Mouse (Mus musculus): Measurements from ENCODE around the gene Hpgds. TPM values are rescaled to one million over a fixed set of nuclear protein-coding genes. Genes with fewer than 3 reads are reported as not detected.

Gene Hpgds
- polyA plus RNA-seq, 1 experiment from 2014 or later = 1.4 TPM

GRCm38 (mm10) chr6:65132376-65132775 lies 12.3 kb downstream of the Hpgds start:
- no peak overlapping the region for H3K4me3 ChIP-seq
- no peak overlapping the region for H3K27ac ChIP-seq
- no peaks in the 10 kb centered on the region for H3K27me3 ChIP-seq (ENCODE audit: insufficient read depth, poor library complexity, severe bottlenecking)
- H3K36me3 ChIP-seq = no peaks in the 10 kb centered on the region
- H3K4me1 ChIP-seq = no peaks in the 10 kb centered on the region
- no peak for DNase-seq (ENCODE audit: low spot score)
- H3K9me3 ChIP-seq = no peaks in the 10 kb centered on the region
- 66% methylated on average over 6 of the region's 6 CpGs for WGBS

GRCm38 (mm10) chr6:65126074-65126726 lies 18.5 kb downstream of the Hpgds start:
- H3K36me3 ChIP-seq = no peaks in the 10 kb centered on the region
- 35% methylated on average over 2 of the region's 2 CpGs for WGBS
- no peak overlapping the region for H3K27ac ChIP-seq
- no peak overlapping the region for H3K4me3 ChIP-seq
- H3K4me1 ChIP-seq = no peaks in the 10 kb centered on the region
- H3K27me3 ChIP-seq (ENCODE audit: insufficient read depth, poor library complexity, severe bottlenecking) = no peaks in the 10 kb centered on the region
- no peaks in the 10 kb centered on the region for H3K9me3 ChIP-seq
- DNase-seq (ENCODE audit: low spot score) = no peak

DNA sequence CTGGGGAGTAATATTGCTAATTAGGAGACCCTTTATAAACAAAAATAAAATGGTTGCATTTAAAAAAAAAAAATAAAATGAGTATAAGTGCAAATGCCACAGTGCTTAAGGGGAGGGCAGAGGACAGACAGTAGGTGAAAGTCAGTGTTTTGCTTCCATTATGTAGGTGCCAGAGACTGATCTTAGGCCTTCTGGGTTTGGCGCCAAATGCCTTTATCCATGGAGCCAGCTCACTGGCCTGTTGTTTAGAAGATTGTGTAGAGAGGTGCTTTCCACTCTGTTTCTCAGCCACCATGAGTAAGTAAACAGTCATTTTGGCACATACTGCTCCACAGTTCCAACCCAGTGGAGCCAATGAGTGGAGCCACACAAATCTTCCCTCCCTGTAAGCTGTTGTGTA lies 27.2 kb downstream of the Hpgds start:
- no peak for DNase-seq (ENCODE audit: low spot score)
- Histone ChIP-seq H3K36me3 (peaks cover 50% of the 10 kb centered on the region), H3K27ac (no peak overlapping the region), H3K27me3 (ENCODE audit: insufficient read depth, poor library complexity, severe bottlenecking) (no peaks in the 10 kb centered on the region), H3K4me1 (no peaks in the 10 kb centered on the region), H3K4me3 (no peak overlapping the region), H3K9me3 (no peaks in the 10 kb centered on the region)
- WGBS = 81% methylated on average over 1 of the region's 1 CpGs

GRCm38 (mm10) chr6:65114902-65115301 lies 29.8 kb downstream of the Hpgds start:
- Histone ChIP-seq H3K27ac (no peak overlapping the region), H3K4me3 (no peak overlapping the region), H3K36me3 (peaks cover 73% of the 10 kb centered on the region), H3K27me3 (ENCODE audit: insufficient read depth, poor library complexity, severe bottlenecking) (no peaks in the 10 kb centered on the region), H3K9me3 (no peaks in the 10 kb centered on the region), H3K4me1 (no peaks in the 10 kb centered on the region)
- 86% methylated on average over 2 of the region's 2 CpGs for WGBS
- no peak for DNase-seq (ENCODE audit: low spot score)

- Histone ChIP-seq H3K4me1 (no peaks in the 10 kb centered on the region), H3K4me3 (no peak overlapping the region), H3K9me3 (no peaks in the 10 kb centered on the region), H3K27me3 (ENCODE audit: insufficient read depth, poor library complexity, severe bottlenecking) (no peaks in the 10 kb centered on the region), H3K27ac (no peak overlapping the region), H3K36me3 (peaks cover 44% of the 10 kb centered on the region)
- DNase-seq (ENCODE audit: low spot score) = no peak
- WGBS = 90% methylated on average over 1 of the region's 1 CpGs
Measured at GRCm38 (mm10) chr6:65079139-65079538, 65.6 kb downstream of the Hpgds start.

- Histone ChIP-seq H3K9me3 (no peaks in the 10 kb centered on the region), H3K27me3 (ENCODE audit: insufficient read depth, poor library complexity, severe bottlenecking) (no peaks in the 10 kb centered on the region), H3K27ac (no peak overlapping the region), H3K36me3 (peaks cover 62% of the 10 kb centered on the region), H3K4me1 (no peaks in the 10 kb centered on the region), H3K4me3 (no peak overlapping the region)
- no peak for DNase-seq (ENCODE audit: low spot score)
- 84% methylated on average over 2 of the region's 2 CpGs for WGBS
Measured at GRCm38 (mm10) chr6:65075201-65075600, 69.5 kb downstream of the Hpgds start.

Other genes with a start within 250 kb of the Hpgds start
- 56.3 and 67.1 TPM in 2 replicates for gene Smarcad1, start 102.3 kb downstream of the Hpgds start, polyA plus RNA-seq (2016; fragmentation: Nextera tagmentation; extraction: Ambion mirVana)
- 0.48 and 0.51 TPM in 2 replicates for gene C130060K24Rik, start 236.2 kb upstream of the Hpgds start, polyA plus RNA-seq (2016; fragmentation: Nextera tagmentation; extraction: Ambion mirVana)

All from heart, embryonic 10.5 days (tissue).